Mouse (Mus musculus) layer of hippocampus, postnatal 36 days (tissue): ENCODE results near the gene Rdh9. TPM values are rescaled to one million over a fixed set of nuclear protein-coding genes. Genes with fewer than 3 reads are reported as not detected.

ENCODE experiments used
- total RNA-seq, 2 experiments: library from RNA; stranded (reverse); gene quantifications; 2 replicates each; pipeline ENCODE4 v1.2.3; 2021

Gene Rdh9
- total RNA-seq, 2 experiments from 2014 or later = 0.30 to 0.53 TPM

Other genes with a start within 250 kb of the Rdh9 start
- 1 to 10 TPM; 1.3 to 1.7 TPM for gene Nxph4, start 241.8 kb upstream of the Rdh9 start, total RNA-seq
- 100 to 1,000 TPM; 268 to 307 TPM for gene Lrp1, start 155.2 kb upstream of the Rdh9 start, total RNA-seq
- gene Stat6, start 133.4 kb upstream of the Rdh9 start, total RNA-seq = 1 to 10 TPM; 5.1 to 6.2 TPM
- 1 to 10 TPM; 5.1 to 6.7 TPM for gene Nemp1, start 109.5 kb upstream of the Rdh9 start, total RNA-seq
- 10 to 100 TPM; 42.7 to 43.8 TPM for gene Nab2, start 107.8 kb upstream of the Rdh9 start, total RNA-seq
- 1 to 10 TPM; 1.0 to 1.3 TPM for gene Myo1a, start 71.2 kb upstream of the Rdh9 start, total RNA-seq
- gene Tac2, start 51.9 kb upstream of the Rdh9 start, total RNA-seq = 1 to 10 TPM; 3.3 to 6.6 TPM
- 10 to 100 TPM; 10.0 to 11.7 TPM for gene Zbtb39, start 36.8 kb upstream of the Rdh9 start, total RNA-seq
- gene Gpr182, start 24.7 kb upstream of the Rdh9 start, total RNA-seq = 1 to 10 TPM; 1.2 to 1.3 TPM
- under 1 TPM; 0.13 to 0.15 TPM for gene Rdh1, start 16.7 kb upstream of the Rdh9 start, total RNA-seq
- not detected for gene Rdh16f1, start 16.6 kb upstream of the Rdh9 start, total RNA-seq
- gene Rdh16, start 24.8 kb downstream of the Rdh9 start, total RNA-seq = under 1 TPM; 0.13 to 0.22 TPM
- not detected for gene Rdh19, start 73.5 kb downstream of the Rdh9 start, total RNA-seq
- gene Rdh16f2, start 90.1 kb downstream of the Rdh9 start, total RNA-seq = not detected
- not detected for gene Rdh7, start 112.4 kb downstream of the Rdh9 start, total RNA-seq
- not detected for gene Sdr9c7, start 122.1 kb downstream of the Rdh9 start, total RNA-seq
- gene Hsd17b6, start 231.2 kb downstream of the Rdh9 start, total RNA-seq = not detected
- 1 to 10 TPM; 5.8 to 7.3 TPM for gene Prim1, start 238.8 kb downstream of the Rdh9 start, total RNA-seq